Mouse (Mus musculus): ENCODE data around the gene Grm7.

The Grm7 gene

DNA sequence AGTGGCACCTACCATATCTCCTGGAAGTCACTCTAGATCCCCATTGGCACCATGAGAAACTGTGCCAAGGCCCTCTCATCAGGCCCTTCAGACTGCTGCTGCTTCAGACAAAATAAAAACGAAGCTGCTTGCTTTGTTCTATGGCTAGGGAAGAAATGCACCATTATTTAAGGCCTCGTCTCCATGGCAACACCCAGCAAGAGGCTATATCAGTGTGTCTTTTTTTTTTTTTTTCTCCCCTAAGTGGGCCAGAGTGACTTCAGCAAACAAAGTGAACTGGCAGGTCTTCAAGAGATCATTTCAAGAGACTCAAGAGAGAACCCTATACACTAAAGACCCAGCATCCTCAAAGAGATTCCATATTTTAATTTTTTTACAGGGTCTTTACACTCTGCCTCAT is 867.0 kb downstream of the Grm7 start:
- in situ Hi-C loops (cut with MboI; ENCODE audit: unreplicated experiment in 2 of 2): no loop called here

DNA sequence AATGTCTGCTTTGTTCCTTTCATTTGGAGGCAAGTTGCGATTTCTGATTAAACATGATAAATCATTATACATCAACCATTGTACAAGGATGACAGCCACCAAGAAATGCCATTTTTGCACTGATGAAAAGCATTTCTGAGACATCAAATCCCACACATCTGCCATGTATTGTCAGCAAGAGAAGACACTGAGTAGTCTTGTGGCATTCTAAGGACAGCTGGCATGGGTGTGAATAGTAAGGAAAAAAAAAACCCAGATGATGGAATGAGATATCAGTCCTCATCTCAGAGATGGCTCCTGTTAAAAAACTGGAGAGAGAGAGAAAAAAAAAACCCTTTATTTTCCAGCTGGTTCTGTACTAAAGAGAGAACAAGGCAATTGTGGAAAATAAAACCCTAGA is 875.8 kb downstream of the Grm7 start:
- in situ Hi-C loops (cut with MboI; ENCODE audit: unreplicated experiment in 2 of 2): no loop called here

DNA sequence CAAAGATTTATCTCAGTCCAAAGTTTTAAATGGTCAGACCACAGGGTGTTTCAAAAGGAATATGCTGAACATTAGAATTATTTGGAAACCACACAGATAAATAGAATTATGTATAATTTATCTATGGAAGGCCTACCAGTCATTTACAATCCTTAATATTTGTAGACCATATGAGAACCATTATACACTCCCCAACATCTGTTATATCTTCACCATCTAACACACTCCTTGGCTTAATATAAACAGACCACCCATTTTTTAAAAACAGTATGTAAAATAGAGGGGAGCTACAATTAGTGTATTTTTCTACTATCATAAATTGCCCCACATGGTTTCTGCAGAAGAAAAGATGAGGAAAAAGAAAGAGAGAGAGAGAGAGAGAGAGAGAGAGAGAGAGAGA is 876.7 kb downstream of the Grm7 start:
- in situ Hi-C loops (cut with MboI; ENCODE audit: unreplicated experiment in 2 of 2): no loop called here

DNA sequence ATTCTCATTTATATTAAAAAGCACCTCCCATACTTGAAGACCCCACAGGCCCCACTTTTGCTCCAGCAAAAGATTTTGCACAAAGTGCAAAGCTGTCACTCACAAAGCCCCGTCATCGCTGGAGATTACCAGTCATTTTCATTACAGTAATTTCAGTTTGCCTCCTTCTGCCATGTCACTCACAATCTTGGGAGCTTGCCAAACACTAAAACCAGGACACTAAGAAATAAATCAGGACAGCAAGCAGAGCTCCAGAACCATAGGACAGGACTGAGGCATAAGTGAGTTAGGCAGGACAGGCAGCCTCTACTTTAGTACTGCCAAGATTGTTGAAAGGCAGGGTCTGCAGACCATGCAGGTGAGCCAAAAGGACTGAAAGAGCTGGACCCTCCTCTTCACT is 884.6 kb downstream of the Grm7 start:
- in situ Hi-C loops (cut with MboI; ENCODE audit: unreplicated experiment in 2 of 2): no loop called here

DNA sequence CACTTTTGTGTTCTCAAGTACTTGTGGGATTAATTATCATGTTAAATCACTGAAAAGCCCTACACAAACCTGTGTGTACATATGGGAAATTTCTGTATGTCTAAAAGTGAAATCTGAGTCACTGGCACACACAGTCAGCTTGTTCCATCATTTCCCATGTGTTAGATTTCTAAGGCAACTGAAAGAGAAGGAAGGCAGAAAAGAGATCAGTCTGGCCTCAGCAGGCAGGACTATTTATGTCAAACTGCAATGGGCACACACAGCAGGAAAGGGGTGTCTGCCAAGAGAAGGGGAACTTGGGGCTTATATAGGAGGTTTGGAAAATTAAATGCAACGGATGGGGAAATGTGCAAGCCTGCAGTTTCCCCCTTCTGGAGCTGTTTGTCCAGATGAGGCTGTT is 913.2 kb downstream of the Grm7 start:
- in situ Hi-C loops (cut with MboI; ENCODE audit: unreplicated experiment in 2 of 2): no loop called here

DNA sequence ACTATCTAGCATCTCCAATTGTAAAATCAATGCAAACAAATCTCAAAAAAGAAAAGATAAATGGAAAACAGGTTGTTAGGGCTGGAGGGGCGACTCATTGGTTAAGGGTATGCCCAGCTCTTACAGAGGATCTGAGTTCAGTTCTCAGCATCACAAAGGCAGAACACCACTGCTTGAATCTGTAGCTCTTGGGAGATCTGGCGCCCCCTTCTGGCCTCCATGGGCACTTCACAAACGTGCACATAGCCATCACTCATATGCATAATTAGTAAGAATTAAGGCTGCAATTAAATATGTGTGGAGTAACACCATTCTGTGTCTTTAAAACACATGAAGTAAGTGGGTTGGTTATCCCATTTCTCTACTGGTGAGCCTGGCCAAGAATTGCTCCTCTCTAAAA is 914.1 kb downstream of the Grm7 start:
- in situ Hi-C loops (cut with MboI; ENCODE audit: unreplicated experiment in 2 of 2): no loop called here

DNA sequence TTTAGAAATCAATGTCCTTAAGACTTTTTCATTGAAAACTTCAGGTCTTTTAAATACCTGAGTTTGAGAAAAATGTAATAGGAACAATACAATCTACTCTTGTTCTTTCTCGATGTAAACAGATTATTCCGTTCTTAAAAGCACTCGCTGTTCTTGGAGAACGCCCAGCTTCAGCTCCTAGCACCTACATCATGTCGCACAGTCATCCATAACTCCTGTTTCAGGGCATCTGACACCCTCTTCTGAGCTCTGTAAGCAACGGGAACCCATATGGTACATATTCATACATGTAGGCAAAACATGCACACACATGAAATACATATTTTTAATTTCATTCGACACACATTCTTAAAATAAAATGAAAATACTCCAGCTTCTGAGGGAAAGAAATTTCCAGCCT is 916.0 kb downstream of the Grm7 start:
- in situ Hi-C loops (cut with MboI; ENCODE audit: unreplicated experiment in 2 of 2): no loop called here

DNA sequence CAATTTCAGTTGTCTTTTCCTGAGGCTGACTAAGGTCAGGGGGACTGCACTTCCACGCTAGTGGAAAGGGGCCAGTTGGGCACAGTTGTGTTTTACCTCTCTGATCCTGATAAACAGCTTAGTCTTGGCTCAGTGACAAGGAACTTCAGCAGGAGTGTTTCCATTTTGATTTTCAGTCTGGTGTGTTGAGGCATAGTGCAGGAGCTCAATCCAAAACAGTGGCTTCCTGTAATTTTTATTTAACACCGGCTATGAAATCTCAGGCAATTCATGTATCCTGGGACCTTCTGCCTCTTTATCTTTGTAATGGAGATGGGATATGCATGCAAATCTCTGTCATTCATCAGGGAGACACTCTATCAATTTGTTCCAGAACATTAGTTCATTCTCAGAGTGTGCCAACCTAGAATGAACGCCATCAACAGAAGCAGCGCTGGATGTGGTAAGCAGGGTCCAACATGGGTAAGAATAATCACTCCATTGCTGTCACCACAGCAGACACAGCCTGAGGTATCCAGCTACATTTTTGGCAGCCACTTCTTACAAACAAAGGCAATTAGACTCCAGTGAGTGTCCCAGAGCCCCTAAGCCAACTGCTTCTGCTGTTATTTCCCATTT is 926.2 kb downstream of the Grm7 start:
- in situ Hi-C loops (cut with MboI; ENCODE audit: unreplicated experiment in 2 of 2): no loop called here

DNA sequence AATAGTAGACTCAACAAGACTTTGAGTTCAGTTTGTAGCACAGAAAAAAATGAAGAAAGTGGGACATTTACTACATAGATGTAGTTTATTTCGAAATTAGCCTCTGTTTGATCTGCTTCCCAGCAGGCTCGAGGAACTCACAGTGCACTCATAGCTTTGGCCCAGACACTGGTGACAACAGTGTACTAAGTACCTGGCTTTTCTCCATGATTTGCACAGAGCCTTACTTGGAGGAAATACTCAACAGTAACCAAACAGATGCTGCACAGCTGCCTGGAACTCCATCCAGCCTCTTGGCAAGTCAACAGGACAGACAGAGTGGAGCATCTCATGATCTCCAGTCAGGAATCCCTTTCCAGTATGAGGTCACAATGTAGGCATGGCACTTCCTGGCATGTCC is 939.5 kb downstream of the Grm7 start:
- in situ Hi-C loops (cut with MboI; ENCODE audit: unreplicated experiment in 2 of 2): no loop called here

DNA sequence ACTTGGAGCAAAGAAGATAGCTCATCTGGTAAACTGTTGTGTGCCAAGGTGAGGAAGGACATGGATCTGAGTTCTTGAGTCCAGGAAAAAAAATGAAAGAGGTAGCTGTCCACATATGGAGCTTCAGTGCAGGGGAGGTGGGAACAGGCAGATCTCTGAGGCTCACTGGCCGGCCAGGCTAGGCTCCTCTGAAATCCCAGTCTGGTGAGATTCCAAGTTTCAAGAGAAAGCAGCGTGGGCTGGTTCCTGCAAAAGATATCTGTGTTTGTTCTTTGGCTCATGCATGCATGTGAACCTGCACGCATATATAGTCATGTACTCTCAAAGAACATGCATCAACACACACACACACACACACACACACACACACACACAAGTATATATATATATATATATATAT is 942.2 kb downstream of the Grm7 start:
- in situ Hi-C loops (cut with MboI; ENCODE audit: unreplicated experiment in 2 of 2): no loop called here

DNA sequence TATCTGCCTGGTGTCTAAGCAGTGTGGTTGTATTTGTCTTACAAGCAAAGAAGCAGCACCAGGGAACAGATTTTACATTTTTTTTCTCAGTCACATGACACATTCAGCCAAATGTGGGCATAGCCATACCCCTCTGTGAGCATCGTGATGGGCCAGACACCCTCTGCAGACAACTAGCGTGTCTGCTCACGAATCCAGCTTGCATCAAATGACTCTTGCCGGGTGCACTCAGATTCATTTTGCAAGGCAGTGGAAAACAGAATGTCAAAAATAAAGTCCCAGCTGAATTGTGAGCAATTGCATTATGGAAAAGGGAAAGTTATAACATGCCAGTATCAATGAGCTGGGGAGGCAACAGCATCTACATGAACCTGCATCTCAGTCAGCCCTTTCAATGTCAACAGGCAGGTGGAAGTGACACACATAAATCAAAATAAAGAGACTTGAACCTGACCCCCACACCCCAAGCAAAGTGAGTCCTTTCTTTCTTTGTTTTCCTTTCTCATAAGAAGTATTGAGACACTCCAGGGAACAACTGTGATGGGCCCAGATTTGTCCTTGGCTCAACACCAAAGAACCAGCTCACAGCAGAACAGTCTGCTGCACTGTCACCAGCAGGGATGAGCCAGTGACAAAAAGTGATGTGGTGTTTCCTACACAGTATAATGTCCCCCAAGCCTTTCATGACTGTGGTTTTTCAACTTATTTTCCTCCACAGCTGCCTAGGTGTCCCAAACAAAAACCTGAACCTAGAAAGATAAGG is 956.7 kb downstream of the Grm7 start:
- in situ Hi-C loops (cut with MboI; ENCODE audit: unreplicated experiment in 2 of 2): no loop called here

DNA sequence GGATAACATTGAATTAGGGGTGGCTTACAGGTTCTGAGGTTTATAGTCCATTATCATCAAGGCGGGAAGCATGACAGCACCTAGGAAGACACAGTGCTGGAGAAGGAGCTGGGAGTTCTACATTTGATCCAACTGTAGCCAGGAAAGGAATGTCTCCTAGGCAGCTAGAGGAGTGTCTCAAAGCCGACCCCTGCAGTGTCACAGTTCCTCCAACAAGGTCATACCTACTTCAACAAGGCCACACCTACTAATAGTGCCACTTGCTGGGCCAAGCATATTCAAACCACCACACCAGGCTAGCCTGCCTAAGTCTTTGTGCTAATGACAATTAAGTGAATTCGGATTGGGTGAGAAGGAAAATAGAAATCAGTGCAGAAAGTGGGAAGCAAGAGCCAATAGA is 965.0 kb downstream of the Grm7 start:
- in situ Hi-C loops (cut with MboI; ENCODE audit: unreplicated experiment in 2 of 2): no loop called here

DNA sequence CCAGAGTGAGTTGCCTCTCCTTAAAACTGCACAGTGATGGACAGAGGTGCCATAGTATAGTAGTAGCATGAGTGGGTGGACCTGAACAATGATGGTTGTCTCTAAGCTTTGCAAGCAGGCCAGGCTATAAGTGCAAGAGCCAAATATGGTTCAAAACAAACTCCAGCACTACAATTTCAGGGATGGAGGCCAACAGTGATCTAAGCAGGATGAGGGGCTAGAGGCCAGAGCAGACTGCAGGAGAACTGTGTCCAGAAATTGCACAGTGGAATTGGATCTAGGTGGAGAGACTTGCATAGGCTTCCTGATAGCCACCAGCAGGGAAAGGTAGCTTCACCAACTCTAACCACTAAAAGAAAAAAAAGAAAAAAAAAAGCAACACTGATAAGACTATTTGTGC is 968.5 kb downstream of the Grm7 start:
- in situ Hi-C loops (cut with MboI; ENCODE audit: unreplicated experiment in 2 of 2): no loop called here
